Mouse (Mus musculus): Measurements from ENCODE around the gene Setdb1. TPM values are rescaled to one million over a fixed set of nuclear protein-coding genes. Genes with fewer than 3 reads are reported as not detected.

Setdb1 gene
- 15.8 TPM for polyA plus RNA-seq (2014; fragmentation: Illumina TruSeq; extraction: RNeasy Lipid Tissue Mini Kit (QIAGEN cat#74804); ENCODE audit: low read depth, low replicate concordance)

GRCm38 (mm10) chr3:95356701-95357449 is at the start of gene Setdb1:
Gene Setdb1, minus strand, starts transcription at chr3:95357202.

GRCm38 (mm10) chr3:95402741-95403140 is 45.7 kb upstream of the Setdb1 start, which contains the start of gene 4930558C23Rik:
Gene 4930558C23Rik, minus strand, starts transcription at chr3:95402841.

GRCm38 (mm10) chr3:95314486-95315093 is 42.4 kb downstream of the Setdb1 start, which contains the start of gene Cers2:
Gene Cers2, plus strand, starts transcription at chr3:95314791.

GRCm38 (mm10) chr3:95307100-95307499 is 49.9 kb downstream of the Setdb1 start, which contains the start of gene Anxa9:
Gene Anxa9, minus strand, starts transcription at chr3:95307176.

GRCm38 (mm10) chr3:95281216-95282126 is 75.5 kb downstream of the Setdb1 start, which contains the start of the genes Mindy1 and Prune1:
Gene Mindy1, plus strand, starts transcription at chr3:95281345.
Gene Prune1, minus strand, starts transcription at chr3:95282076.

Other genes with a start within 250 kb of the Setdb1 start
- 10.4 TPM for gene Vps72, start 246.2 kb downstream of the Setdb1 start, polyA plus RNA-seq (2014; fragmentation: Illumina TruSeq; extraction: RNeasy Lipid Tissue Mini Kit (QIAGEN cat#74804); ENCODE audit: low read depth, low replicate concordance)
- gene Tmod4, start 232.7 kb downstream of the Setdb1 start, polyA plus RNA-seq (2014; fragmentation: Illumina TruSeq; extraction: RNeasy Lipid Tissue Mini Kit (QIAGEN cat#74804); ENCODE audit: low read depth, low replicate concordance) = 5.0 TPM
- gene Scnm1, start 223.2 kb downstream of the Setdb1 start, polyA plus RNA-seq (2014; fragmentation: Illumina TruSeq; extraction: RNeasy Lipid Tissue Mini Kit (QIAGEN cat#74804); ENCODE audit: low read depth, low replicate concordance) = 16.7 TPM
- 2.9 TPM for gene Lysmd1, start 223.1 kb downstream of the Setdb1 start, polyA plus RNA-seq (2014; fragmentation: Illumina TruSeq; extraction: RNeasy Lipid Tissue Mini Kit (QIAGEN cat#74804); ENCODE audit: low read depth, low replicate concordance)
- gene Tnfaip8l2, start 214.8 kb downstream of the Setdb1 start, polyA plus RNA-seq (2014; fragmentation: Illumina TruSeq; extraction: RNeasy Lipid Tissue Mini Kit (QIAGEN cat#74804); ENCODE audit: low read depth, low replicate concordance) = not detected
- not detected for gene Sema6c, start 196.7 kb downstream of the Setdb1 start, polyA plus RNA-seq (2014; fragmentation: Illumina TruSeq; extraction: RNeasy Lipid Tissue Mini Kit (QIAGEN cat#74804); ENCODE audit: low read depth, low replicate concordance)
- 28.5 TPM for gene Gabpb2, start 139.3 kb downstream of the Setdb1 start, polyA plus RNA-seq (2014; fragmentation: Illumina TruSeq; extraction: RNeasy Lipid Tissue Mini Kit (QIAGEN cat#74804); ENCODE audit: low read depth, low replicate concordance)
- 32.4 TPM for gene Cdc42se1, start 128.5 kb downstream of the Setdb1 start, polyA plus RNA-seq (2014; fragmentation: Illumina TruSeq; extraction: RNeasy Lipid Tissue Mini Kit (QIAGEN cat#74804); ENCODE audit: low read depth, low replicate concordance)
- 29.9 TPM for gene Mllt11, start 125.0 kb downstream of the Setdb1 start, polyA plus RNA-seq (2014; fragmentation: Illumina TruSeq; extraction: RNeasy Lipid Tissue Mini Kit (QIAGEN cat#74804); ENCODE audit: low read depth, low replicate concordance)
- not detected for gene Gm128, start 115.6 kb downstream of the Setdb1 start, polyA plus RNA-seq (2014; fragmentation: Illumina TruSeq; extraction: RNeasy Lipid Tissue Mini Kit (QIAGEN cat#74804); ENCODE audit: low read depth, low replicate concordance)
- gene Bnipl, start 106.0 kb downstream of the Setdb1 start, polyA plus RNA-seq (2014; fragmentation: Illumina TruSeq; extraction: RNeasy Lipid Tissue Mini Kit (QIAGEN cat#74804); ENCODE audit: low read depth, low replicate concordance) = not detected
- 221 TPM for gene Mindy1, start 75.9 kb downstream of the Setdb1 start, polyA plus RNA-seq (2014; fragmentation: Illumina TruSeq; extraction: RNeasy Lipid Tissue Mini Kit (QIAGEN cat#74804); ENCODE audit: low read depth, low replicate concordance)
- gene Prune1, start 75.1 kb downstream of the Setdb1 start, polyA plus RNA-seq (2014; fragmentation: Illumina TruSeq; extraction: RNeasy Lipid Tissue Mini Kit (QIAGEN cat#74804); ENCODE audit: low read depth, low replicate concordance) = 13.7 TPM
- 1.2 TPM for gene Anxa9, start 50.0 kb downstream of the Setdb1 start, polyA plus RNA-seq (2014; fragmentation: Illumina TruSeq; extraction: RNeasy Lipid Tissue Mini Kit (QIAGEN cat#74804); ENCODE audit: low read depth, low replicate concordance)
- gene Cers2, start 42.4 kb downstream of the Setdb1 start, polyA plus RNA-seq (2014; fragmentation: Illumina TruSeq; extraction: RNeasy Lipid Tissue Mini Kit (QIAGEN cat#74804); ENCODE audit: low read depth, low replicate concordance) = 221 TPM
- gene 4930558C23Rik, start 45.6 kb upstream of the Setdb1 start, polyA plus RNA-seq (2014; fragmentation: Illumina TruSeq; extraction: RNeasy Lipid Tissue Mini Kit (QIAGEN cat#74804); ENCODE audit: low read depth, low replicate concordance) = not detected
- gene Arnt, start 77.2 kb upstream of the Setdb1 start, polyA plus RNA-seq (2014; fragmentation: Illumina TruSeq; extraction: RNeasy Lipid Tissue Mini Kit (QIAGEN cat#74804); ENCODE audit: low read depth, low replicate concordance) = 62.5 TPM
- gene Ctsk, start 142.1 kb upstream of the Setdb1 start, polyA plus RNA-seq (2014; fragmentation: Illumina TruSeq; extraction: RNeasy Lipid Tissue Mini Kit (QIAGEN cat#74804); ENCODE audit: low read depth, low replicate concordance) = 2.9 TPM
- 147 TPM for gene Ctss, start 169.6 kb upstream of the Setdb1 start, polyA plus RNA-seq (2014; fragmentation: Illumina TruSeq; extraction: RNeasy Lipid Tissue Mini Kit (QIAGEN cat#74804); ENCODE audit: low read depth, low replicate concordance)
- gene Hormad1, start 202.5 kb upstream of the Setdb1 start, polyA plus RNA-seq (2014; fragmentation: Illumina TruSeq; extraction: RNeasy Lipid Tissue Mini Kit (QIAGEN cat#74804); ENCODE audit: low read depth, low replicate concordance) = not detected
- gene Golph3l, start 231.7 kb upstream of the Setdb1 start, polyA plus RNA-seq (2014; fragmentation: Illumina TruSeq; extraction: RNeasy Lipid Tissue Mini Kit (QIAGEN cat#74804); ENCODE audit: low read depth, low replicate concordance) = 126 TPM